Mouse (Mus musculus) lung, postnatal 0 days (tissue): ENCODE measurements around the gene Atp6v1e2.

Source experiments
- CTCF ChIP-seq: IDR thresholded peaks from 2 replicates; pipeline ENCODE4 v1.5.1; 2016; ENCODE audit warnings: antibody characterized with exemption, mild to moderate bottlenecking
- EP300 ChIP-seq: IDR thresholded peaks from 2 replicates; pipeline ENCODE4 v1.6.1; 2016; ENCODE audit warnings: antibody characterized with exemption, mild to moderate bottlenecking, control low read depth

- TF ChIP-seq CTCF (no peak), EP300 (no peak)
Observed at GRCm38 (mm10) chr17:86938683-86939082, 9.0 kb downstream of the Atp6v1e2 start.
